7 mouse cellular contexts compared by ENCODE assay signal in genomic region chr19:24861612-24862451, GRCm38 (mm10). TPM values are rescaled to one million over a fixed set of nuclear protein-coding genes. Genes with fewer than 3 reads are reported as not detected.
DNase-seq lines count a peak whose midpoint lies in the region; ATAC-seq and TF ChIP-seq lines count a peak whose summit lies in the region.

Pgm5 (minus strand) TSS chr19:24861855.

- H3K27me3 ChIP-seq in heart, embryonic 16.5 days (ENCODE audit: control insufficient read depth, insufficient read depth, low read length), result no peaks in the 10 kb centered on the region
- H3K27me3 ChIP-seq in midbrain, embryonic 15.5 days (replicated peaks), result peaks cover 23% of the 10 kb centered on the region

- peak within 1 kb of the TSS; percentile 71 for H3K4me2 ChIP-seq in heart, embryonic 16.5 days (ENCODE audit: low read depth, low read length)
- peak within 1 kb of the TSS; percentile 54 for H3K4me2 ChIP-seq in midbrain, embryonic 15.5 days

- ATAC-seq in heart, embryonic 16.5 days (replicated peaks; ENCODE audit: extremely low read depth, insufficient read depth, low FRiP score), result peak; percentile 89
- ATAC-seq in midbrain, embryonic 15.5 days (replicated peaks), result peak; percentile 39; the same call in 1 of the 2 replicates

- DNase-seq in adrenal gland, postnatal 36 days, result peak; percentile 67 to 81
- peak; percentile 73 to 81 for DNase-seq in kidney, postnatal 4 days
- DNase-seq in T-cell, adult 2 months (ENCODE audit: low spot score), result no peak
- no peak for DNase-seq in B cell, adult 2 months

- WGBS in heart, embryonic 16.5 days, result 2% methylated on average over 36 of the region's 39 CpGs
- WGBS in midbrain, embryonic 15.5 days, result 1% methylated on average over 39 of the region's 39 CpGs

- peak within 1 kb of the TSS; percentile 6 for H3K4me3 ChIP-seq in embryonic fibroblast, embryonic 13.5 days (ENCODE audit: insufficient read depth, low read length)
- H3K4me3 ChIP-seq in heart, embryonic 16.5 days (ENCODE audit: low read length), result peak within 1 kb of the TSS; percentile 67
- peak within 1 kb of the TSS; percentile 29 for H3K4me3 ChIP-seq in midbrain, embryonic 15.5 days

- H3K9me3 ChIP-seq in heart, embryonic 16.5 days (replicated peaks; ENCODE audit: control insufficient read depth, low read length), result no peaks in the 10 kb centered on the region; the same call in 1 of the 2 replicates
- H3K9me3 ChIP-seq in midbrain, embryonic 15.5 days, result no peaks in the 10 kb centered on the region

- no peak for TF ChIP-seq POLR2A in embryonic fibroblast, embryonic 13.5 days (IDR thresholded peaks at IDR 0.05; ENCODE audit: low read depth, low read length)

- peak within 1 kb of the TSS; percentile 82 for H3K9ac ChIP-seq in heart, embryonic 16.5 days (ENCODE audit: low read length)
- peak within 1 kb of the TSS; percentile 4; the same call in 1 of the 2 replicates for H3K9ac ChIP-seq in midbrain, embryonic 15.5 days

- no peak within 1 kb of the TSS for H3K27ac ChIP-seq in embryonic fibroblast, embryonic 13.5 days (ENCODE audit: insufficient read depth, low read length)
- H3K27ac ChIP-seq in heart, embryonic 16.5 days (ENCODE audit: low read length), result peak within 1 kb of the TSS; percentile 91
- H3K27ac ChIP-seq in midbrain, embryonic 15.5 days, result no peak within 1 kb of the TSS

- no peaks in the 10 kb centered on the region for H3K36me3 ChIP-seq in heart, embryonic 16.5 days (ENCODE audit: control insufficient read depth, insufficient read depth)
- H3K36me3 ChIP-seq in midbrain, embryonic 15.5 days (replicated peaks), result no peaks in the 10 kb centered on the region

- no peaks in the 10 kb centered on the region for H3K4me1 ChIP-seq in embryonic fibroblast, embryonic 13.5 days (ENCODE audit: control insufficient read depth, insufficient read depth, low read length)
- H3K4me1 ChIP-seq in heart, embryonic 16.5 days (ENCODE audit: control insufficient read depth, insufficient read depth, low read length), result peaks cover 7% of the 10 kb centered on the region
- H3K4me1 ChIP-seq in midbrain, embryonic 15.5 days, result peaks cover 7% of the 10 kb centered on the region

- no peak for TF ChIP-seq CTCF in embryonic fibroblast, embryonic 13.5 days (IDR thresholded peaks at IDR 0.05; ENCODE audit: borderline replicate concordance, insufficient read depth, low read length)

RNA-seq across cellular contexts. Expression of gene Pgm5, which starts in this region (rescaled TPM):
- 10 to 100 TPM; 55.1 to 93.2 TPM for total RNA-seq in adrenal gland, postnatal 36 days (2021)
- 14.3 and 32.8 TPM in 2 replicates for polyA plus RNA-seq in embryonic fibroblast, embryonic 13.5 days (2011; ENCODE audit: insufficient read length, low read depth, missing spikeins)
- polyA plus RNA-seq in heart, embryonic 16.5 days (2015; fragmentation: Nextera tagmentation; extraction: Ambion mirVana), result 5.1 and 5.2 TPM in 2 replicates
- polyA plus RNA-seq in midbrain, embryonic 15.5 days (2015; fragmentation: Nextera tagmentation; extraction: Ambion mirVana), result 0.44 and 0.74 TPM in 2 replicates

Comparison
In these comparisons a context has a peak if more than half of its experiments do, and no peak if none do; other contexts are left out.
1. Peak in ATAC-seq, H3K4me3 ChIP-seq, H3K9ac ChIP-seq and H3K4me2 ChIP-seq in midbrain, embryonic 15.5 days; RNA of the gene not detected or under 1 TPM.
2. DNase-seq: peak in adrenal gland, postnatal 36 days (2 of 2) and kidney, postnatal 4 days (2 of 2); none in T-cell, adult 2 months (single experiment) and B cell, adult 2 months (0 of 2).
3. H3K4me3 ChIP-seq: peak in every context shown above with its lines; median percentile 67 in heart, embryonic 16.5 days; 29 in midbrain, embryonic 15.5 days; 6 in embryonic fibroblast, embryonic 13.5 days.